ENCODE assay signal across 27 mouse cellular contexts in genomic region chr4:100041982-100042381, GRCm38 (mm10). TPM values are rescaled to one million over a fixed set of nuclear protein-coding genes. Genes with fewer than 3 reads are reported as not detected.
DNase-seq lines count a peak whose midpoint lies in the region; ATAC-seq lines count a peak whose summit lies in the region.
"Had no signal": no experiment of that assay in that cellular context is flagged by ENCODE, and none has a peak within 500 bp of the region (broad histone marks: within the 10 kb centered on the region; RNA-seq: fewer than 3 reads in every experiment).

No protein-coding gene starts in this region.

- no peak overlapping the region for H3K9ac ChIP-seq in heart, embryonic 15.5 days
- H3K9ac ChIP-seq: forebrain, embryonic 13.5 days; hindbrain, embryonic 12.5 days; liver, postnatal 0 days; midbrain, embryonic 12.5 days; neural tube, embryonic 15.5 days; stomach, embryonic 15.5 days had no signal

- H3K36me3 ChIP-seq in heart, embryonic 15.5 days = no peaks in the 10 kb centered on the region
- H3K36me3 ChIP-seq in embryonic facial prominence, embryonic 10.5 days (replicated peaks) = no peaks in the 10 kb centered on the region
- H3K36me3 ChIP-seq: G1E; hindbrain, embryonic 12.5 days; midbrain, embryonic 12.5 days; neural tube, embryonic 15.5 days; stomach, embryonic 15.5 days had no signal

- H3K4me1 ChIP-seq in heart, embryonic 15.5 days (replicated peaks) = peaks cover 13% of the 10 kb centered on the region; the same call in 1 of the 2 replicates
- H3K4me1 ChIP-seq in embryonic facial prominence, embryonic 10.5 days = peaks cover 18% of the 10 kb centered on the region
- H3K4me1 ChIP-seq: forebrain, embryonic 13.5 days; hindbrain, embryonic 12.5 days; midbrain, embryonic 12.5 days; neural tube, embryonic 15.5 days had no signal

- H3K9me3 ChIP-seq in heart, embryonic 15.5 days (replicated peaks) = no peaks in the 10 kb centered on the region
- H3K9me3 ChIP-seq in embryonic facial prominence, embryonic 10.5 days = no peaks in the 10 kb centered on the region
- H3K9me3 ChIP-seq: forebrain, embryonic 13.5 days; G1E; hindbrain, embryonic 12.5 days; midbrain, embryonic 12.5 days; neural tube, embryonic 15.5 days; stomach, embryonic 15.5 days had no signal

- H3K27ac ChIP-seq in heart, embryonic 15.5 days = no peak overlapping the region
- H3K27ac ChIP-seq in embryonic facial prominence, embryonic 10.5 days (replicated peaks) = no peak overlapping the region
- H3K27ac ChIP-seq: forebrain, embryonic 13.5 days; hindbrain, embryonic 12.5 days; midbrain, embryonic 12.5 days; neural tube, embryonic 15.5 days; stomach, embryonic 15.5 days had no signal

- H3K4me3 ChIP-seq in heart, embryonic 15.5 days = no peak overlapping the region
- H3K4me3 ChIP-seq in embryonic facial prominence, embryonic 10.5 days = no peak overlapping the region
- H3K4me3 ChIP-seq: forebrain, embryonic 13.5 days; hindbrain, embryonic 12.5 days; midbrain, embryonic 12.5 days; neural tube, embryonic 15.5 days; stomach, embryonic 15.5 days had no signal

- ATAC-seq in heart, embryonic 15.5 days (replicated peaks; ENCODE audit: insufficient number of reproducible peaks, insufficient read depth, low FRiP score, low read depth) = 0 out of 2 replicates have a peak, but pooled peaks have one; percentile 39
- ATAC-seq: forebrain, embryonic 13.5 days; inflammation-experienced regulatory T-cells, adult 6 months; liver, postnatal 0 days had no signal

- H3K27me3 ChIP-seq in heart, embryonic 15.5 days = no peaks in the 10 kb centered on the region
- no peaks in the 10 kb centered on the region for H3K27me3 ChIP-seq in embryonic facial prominence, embryonic 10.5 days (replicated peaks; ENCODE audit: low read depth, poor library complexity, severe bottlenecking)
- H3K27me3 ChIP-seq: CH12.LX; forebrain, embryonic 13.5 days; hindbrain, embryonic 12.5 days; midbrain, embryonic 12.5 days; neural tube, embryonic 15.5 days; stomach, embryonic 15.5 days had no signal

- WGBS in heart, embryonic 15.5 days = 57% methylated on average over 11 of the region's 11 CpGs
- WGBS in embryonic facial prominence, embryonic 10.5 days = 81% methylated on average over 11 of the region's 11 CpGs

- no peak overlapping the region for H3K4me2 ChIP-seq in heart, embryonic 15.5 days
- H3K4me2 ChIP-seq: forebrain, embryonic 13.5 days; hindbrain, embryonic 12.5 days; liver, embryonic 11.5 days; midbrain, embryonic 12.5 days; neural tube, embryonic 15.5 days; stomach, embryonic 15.5 days had no signal

- intact Hi-C loops in left cerebral cortex, postnatal 14 days (cut with DNase I) = no loop called here

- no peak for DNase-seq in heart, postnatal 4 days
- peak; percentile 25 for DNase-seq in testis, postnatal 10 days (ENCODE audit: low spot score)
- DNase-seq in testis, postnatal 14 days (ENCODE audit: low spot score) = no peak
- peak; percentile 53 for DNase-seq in lung, postnatal 36 days
- DNase-seq in embryonic facial prominence, embryonic 10.5 days (ENCODE audit: low spot score) = no peak
- no peak for DNase-seq in left cerebral cortex, postnatal 14 days (ENCODE audit: low spot score in 2 of 2)
- DNase-seq: adrenal gland, adult 8-10 months; B cell, adult 2 months; cerebellum, adult 11-12 months; cerebellum, postnatal 14 days; heart, postnatal 10 days; kidney, adult 18-20 months; kidney, postnatal 4 days; liver, postnatal 0 days; right cerebral cortex, adult 18-20 months; right cerebral cortex, postnatal 4 days had no signal

RNA-seq across cellular contexts. Expression of gene Ror1, which starts 53.6 kb away (rescaled TPM):
- polyA plus RNA-seq in heart, embryonic 15.5 days (2015; fragmentation: Nextera tagmentation; extraction: Ambion mirVana) = 12.9 and 15.1 TPM in 2 replicates
- total RNA-seq in heart, postnatal 4 days (2021) = 10 to 100 TPM; 28.9 to 37.2 TPM
- 11.4 and 12.0 TPM in 2 replicates for polyA plus RNA-seq in embryonic facial prominence, embryonic 10.5 days (2016; fragmentation: Nextera tagmentation; extraction: Ambion mirVana)
- 1 to 10 TPM; 1.0 to 1.2 TPM for total RNA-seq in left cerebral cortex, postnatal 14 days (2021)
- total RNA-seq: CH12.LX; granulocyte monocyte progenitor cell, adult 5-6 weeks had no signal
- polyA plus RNA-seq: G1E; inflammation-experienced regulatory T-cells, adult 6 months had no signal

Comparison
In these comparisons a context has a peak if more than half of its experiments do, and no peak if none do; other contexts are left out.
1. DNase-seq: peak in testis, postnatal 10 days (single experiment) and lung, postnatal 36 days (single experiment); none in heart, postnatal 4 days (single experiment), testis, postnatal 14 days (single experiment), embryonic facial prominence, embryonic 10.5 days (single experiment) and left cerebral cortex, postnatal 14 days (0 of 2).
2. RNA of gene Ror1, which starts 53.6 kb away (total RNA-seq): 28.9 to 37.2 TPM in heart, postnatal 4 days; 1.0 to 1.2 TPM in left cerebral cortex, postnatal 14 days; every median in the first group is over 10 times any median in the second.